Mouse (Mus musculus) cerebellum, postnatal 14 days (tissue): ENCODE results near the gene Cdc5l.
"Not testable (repeated sequence)": the region's sequence is repeated elsewhere in the genome, so short reads cannot be mapped to it uniquely, and the experiment has no call there.

ENCODE experiments used
- DNase-seq, 2 experiments: peaks; one replicate each; pipeline ENCODE4 v3.0.0; 2021; ENCODE audit warnings: mixed read lengths in 2 of 2

Cdc5l gene

DNA sequence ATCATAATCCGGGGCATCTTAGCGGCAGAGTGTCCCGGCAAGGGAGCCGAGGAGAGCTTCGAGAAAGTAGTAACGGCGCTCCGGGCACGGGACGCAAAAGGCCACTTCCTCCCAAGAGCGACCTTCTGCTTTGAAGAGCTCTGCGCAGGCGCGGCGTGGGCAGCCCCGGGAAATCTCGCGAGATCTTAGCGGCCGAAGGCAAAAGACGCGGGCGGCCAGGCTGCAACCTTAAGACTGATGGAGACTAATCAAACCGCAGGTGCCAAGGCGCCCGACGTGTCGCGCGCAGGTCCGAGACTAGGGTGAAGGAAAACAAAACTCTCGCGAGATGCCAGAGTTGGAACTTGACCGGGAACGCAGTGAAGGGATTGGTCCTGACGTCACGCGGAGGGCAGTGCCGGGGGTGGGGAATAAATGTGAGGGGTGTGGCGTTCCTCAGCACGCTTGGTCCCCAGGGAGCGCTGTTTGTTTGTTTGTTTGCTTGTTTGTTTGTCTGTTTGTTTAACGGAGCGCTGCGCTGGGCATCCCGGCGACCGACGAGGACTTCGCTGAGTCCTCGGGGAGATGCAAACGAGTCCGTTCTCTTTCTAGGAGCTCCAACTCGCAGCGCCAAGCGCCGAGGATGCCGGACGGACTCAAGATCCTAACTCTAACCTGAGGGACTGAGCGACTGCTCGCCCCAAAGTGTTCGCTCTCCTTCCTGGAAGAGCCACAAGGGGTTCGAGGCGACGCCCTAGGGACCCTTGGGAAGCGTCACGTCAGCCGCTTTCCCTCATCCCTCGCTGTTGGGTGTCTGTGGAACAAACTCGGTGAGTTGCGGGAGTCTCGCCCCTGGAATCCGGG, at the start of gene Cdc5l:
Cdc5l (minus strand) TSS at position 319 of the 843 bp plus-strand sequence.
- peak; percentile 99 for DNase-seq

DNA sequence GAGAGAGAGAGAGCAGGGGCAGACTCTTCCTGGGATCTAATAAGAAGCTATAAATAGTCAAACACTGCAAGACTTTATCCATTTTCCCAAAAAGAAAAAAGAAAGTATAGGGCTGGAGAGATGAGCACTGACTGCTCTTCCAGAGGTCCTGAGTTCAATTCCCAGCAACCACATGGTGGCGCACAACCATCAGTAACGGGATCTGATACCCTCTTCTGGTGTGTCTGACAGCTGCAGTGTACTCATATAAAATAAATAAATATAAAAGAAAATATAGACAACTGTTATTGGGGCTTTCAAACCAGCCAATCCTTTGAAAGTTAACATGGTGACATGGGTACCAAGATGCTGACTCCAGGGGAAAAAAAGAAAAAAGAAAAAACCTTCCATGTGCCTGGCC, 46.9 kb upstream of the Cdc5l start:
- peak; percentile 53 to 61 for DNase-seq

DNA sequence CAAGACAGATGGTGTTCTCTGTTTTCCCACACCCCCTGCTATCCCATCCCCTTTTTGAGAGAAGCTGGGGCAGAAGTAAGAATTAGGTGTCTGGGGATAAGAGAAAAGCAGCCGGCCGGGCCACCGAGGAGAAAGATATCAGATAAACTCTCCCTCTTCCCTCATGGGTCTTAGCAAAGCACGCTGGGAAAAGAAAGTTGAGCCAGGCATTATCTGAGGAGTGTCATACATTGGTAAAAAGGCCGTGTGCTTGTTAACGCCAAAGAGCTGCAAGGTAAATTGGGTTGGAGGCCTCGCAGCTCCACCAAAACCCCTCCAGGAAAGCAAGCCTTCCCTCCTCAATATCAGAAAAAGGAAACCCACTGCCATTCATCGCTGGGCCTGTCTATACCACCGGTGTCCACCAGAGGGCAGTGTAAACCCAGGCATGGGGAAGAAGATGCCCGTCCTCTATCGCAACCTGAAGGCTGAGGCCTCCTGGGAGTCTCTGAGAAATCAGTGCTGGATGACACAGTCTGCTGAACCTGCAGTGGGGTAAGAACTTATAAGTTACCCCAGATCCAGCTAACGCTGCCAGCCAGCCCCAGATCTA, 44.8 kb upstream of the Cdc5l start:
- DNase-seq = peak; percentile 96 to 97

DNA sequence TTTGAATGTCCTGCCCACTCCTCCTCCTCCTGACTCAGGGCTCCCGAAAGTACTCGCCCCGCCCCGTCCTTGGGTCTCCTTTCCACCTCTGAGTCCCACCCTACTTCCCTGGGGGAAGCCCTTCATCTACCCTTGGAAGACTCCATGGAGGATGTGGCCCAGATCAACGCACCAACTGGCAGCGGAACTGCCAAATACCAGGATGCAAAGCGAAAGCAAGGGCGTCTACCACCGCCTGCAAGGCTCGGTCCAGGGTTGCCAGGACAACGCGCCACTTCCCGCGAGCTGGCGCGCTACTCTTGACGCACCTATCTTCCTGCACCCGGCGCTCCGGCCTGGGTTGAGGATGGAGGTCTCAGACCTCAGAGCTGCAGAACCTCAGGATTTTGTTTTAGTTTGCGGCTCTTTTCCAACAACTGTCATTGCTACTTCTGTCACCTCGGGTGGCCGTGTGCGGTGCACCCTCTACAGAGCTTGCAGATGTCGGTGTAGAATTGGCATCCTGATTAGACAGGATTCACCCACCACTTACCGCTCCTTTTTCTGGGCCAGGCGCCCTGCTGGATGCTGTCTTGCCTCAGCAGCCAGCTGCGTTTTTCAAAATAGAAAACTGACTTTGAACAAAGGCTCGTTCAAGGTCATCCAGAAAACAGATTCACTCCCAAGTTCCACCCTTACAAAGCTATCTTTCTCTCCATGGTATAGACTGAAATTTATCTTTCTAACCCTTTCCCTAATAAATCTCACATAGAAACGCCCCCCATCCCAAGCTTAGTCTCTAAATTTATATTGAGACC, 41.3 kb upstream of the Cdc5l start, which contains the start of gene Spats1:
Spats1 (minus strand) TSS at position 747 of the 797 bp plus-strand sequence.
- DNase-seq = peak; percentile 85 to 86

DNA sequence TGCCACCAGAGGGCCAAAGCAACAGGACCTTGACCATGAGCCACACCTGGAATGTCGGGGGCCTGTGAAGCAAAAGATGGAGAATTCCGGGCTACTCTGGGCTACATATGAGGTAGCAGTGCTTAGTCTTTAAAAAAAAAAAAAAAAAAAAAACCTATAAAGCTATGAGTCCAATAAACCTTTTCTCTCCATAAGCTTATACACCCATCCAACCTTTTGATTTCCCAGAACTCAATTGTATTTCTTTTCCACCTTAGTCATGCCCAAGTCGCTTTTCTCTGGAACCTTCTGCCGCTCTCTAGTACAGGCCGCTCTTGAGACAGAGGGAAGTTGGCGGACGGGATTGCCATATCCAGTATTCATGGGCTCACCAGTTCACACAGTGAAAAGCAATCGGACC, 40.6 kb upstream of the Cdc5l start:
- DNase-seq = peak in 1 of 2 experiments; percentile 24

DNA sequence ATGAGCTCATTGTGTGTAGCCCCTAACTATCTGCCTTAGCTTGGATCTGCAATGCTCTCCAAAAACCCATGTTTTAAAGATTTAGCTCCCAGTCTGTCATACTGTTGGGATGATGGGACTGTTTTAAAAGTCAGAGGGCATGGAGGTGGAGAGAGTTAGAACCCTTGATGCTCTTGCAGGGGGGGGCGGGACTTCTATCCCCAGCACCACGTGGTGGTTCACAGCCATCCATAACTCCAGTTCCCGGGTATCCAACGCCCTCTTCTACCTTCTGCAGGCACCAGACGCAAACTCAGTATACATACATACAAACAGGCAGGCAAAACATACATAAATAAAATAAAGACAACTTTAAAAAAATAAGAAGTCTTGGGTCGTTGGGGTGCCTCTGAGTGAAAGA, 40.1 kb upstream of the Cdc5l start:
- DNase-seq = no peak

DNA sequence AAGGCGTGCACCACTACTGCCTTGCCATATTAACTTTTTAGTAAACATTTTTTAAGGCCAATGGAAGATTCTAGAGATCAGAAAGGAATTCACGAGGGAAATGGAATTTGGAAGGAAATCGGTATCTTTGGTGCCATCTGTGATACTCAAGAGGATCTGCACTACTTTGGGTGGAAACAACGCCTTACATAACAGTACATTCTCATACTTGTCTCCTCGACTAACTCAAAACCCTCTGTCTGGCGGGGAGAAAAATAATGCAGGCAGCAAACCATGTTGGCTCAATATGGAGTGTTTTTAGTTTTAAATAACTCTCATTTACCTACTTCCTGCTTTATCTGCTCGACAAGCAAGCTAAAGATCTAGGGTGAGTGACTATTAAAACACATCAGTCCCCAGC, 37.2 kb upstream of the Cdc5l start:
- no peak for DNase-seq

DNA sequence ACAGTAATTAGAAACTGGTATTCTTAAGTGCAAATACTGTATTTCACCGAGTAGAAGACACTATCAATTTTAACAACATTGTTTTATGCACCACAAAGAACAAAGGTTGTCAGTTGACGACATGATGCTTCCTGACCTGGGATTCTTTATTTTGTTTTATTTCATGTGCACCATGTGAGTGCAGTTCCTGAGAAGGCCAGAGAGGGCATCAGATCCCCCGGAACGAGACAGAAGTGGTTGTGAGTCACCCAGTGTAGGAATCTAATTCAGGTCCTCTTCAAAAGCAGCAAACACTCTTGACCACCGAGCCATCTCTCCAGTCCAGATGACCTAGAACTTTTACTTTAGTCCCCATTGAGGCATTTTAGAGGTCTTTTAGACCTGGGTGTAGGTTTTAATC, 34.8 kb upstream of the Cdc5l start:
- DNase-seq = no peak

DNA sequence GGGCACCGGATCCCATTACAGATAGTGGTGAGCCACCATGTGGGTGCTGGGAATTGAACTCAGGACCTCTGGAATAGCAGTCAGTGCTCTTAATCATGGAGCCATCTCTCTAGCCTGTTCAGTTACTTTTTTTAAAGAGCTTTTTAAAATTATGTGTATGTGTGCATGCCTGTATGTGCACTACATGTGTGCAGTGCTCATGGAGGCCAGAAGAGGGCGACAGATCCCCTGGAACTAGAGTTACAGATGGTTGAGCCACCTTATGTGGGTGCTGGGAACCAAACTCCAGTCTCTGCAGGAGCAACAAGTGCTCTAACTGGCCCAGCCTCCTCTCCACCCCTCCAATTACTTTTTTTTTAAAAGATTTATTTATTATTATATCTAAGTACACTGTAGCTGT, 33.2 kb upstream of the Cdc5l start:
- no peak for DNase-seq

DNA sequence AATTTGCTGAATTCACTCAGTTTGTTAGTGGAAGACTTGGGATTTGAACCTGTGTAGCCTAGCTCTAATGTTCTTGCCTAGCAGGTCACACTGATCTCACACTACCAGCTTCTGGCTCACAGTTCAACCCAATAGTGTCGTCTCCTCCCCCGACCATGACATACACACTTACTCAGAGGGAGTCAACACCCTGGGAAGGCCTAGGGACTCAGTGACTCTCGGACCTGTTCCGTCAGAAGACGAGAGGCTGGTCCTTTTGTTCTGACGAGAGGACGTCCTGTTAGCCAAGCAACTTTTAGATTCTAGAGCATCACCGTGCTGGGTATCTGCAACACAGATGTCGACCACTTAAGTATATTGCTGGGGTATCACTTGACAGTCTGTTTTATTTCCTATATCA, 30.7 kb upstream of the Cdc5l start:
- DNase-seq = no peak

DNA sequence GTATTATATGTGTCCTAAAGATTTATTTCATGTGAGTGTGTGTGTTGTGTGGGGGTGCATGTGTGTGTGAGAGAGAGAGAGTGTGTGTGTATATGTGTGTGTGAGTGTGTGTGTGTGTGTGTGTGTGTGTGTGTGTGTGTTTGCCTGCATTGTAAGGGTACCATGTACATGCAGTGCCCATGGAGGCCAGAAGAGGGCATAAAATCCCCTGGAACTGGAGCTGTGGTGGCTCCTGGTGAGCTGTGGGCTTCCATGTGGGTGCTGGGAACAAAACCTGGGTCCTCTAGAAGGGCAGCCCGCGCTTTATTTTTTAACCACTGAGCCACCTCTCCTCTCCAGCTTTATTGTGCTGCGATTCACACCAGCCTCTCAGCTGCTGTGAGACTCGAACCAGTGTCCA, 29.0 kb upstream of the Cdc5l start:
- DNase-seq = no peak

DNA sequence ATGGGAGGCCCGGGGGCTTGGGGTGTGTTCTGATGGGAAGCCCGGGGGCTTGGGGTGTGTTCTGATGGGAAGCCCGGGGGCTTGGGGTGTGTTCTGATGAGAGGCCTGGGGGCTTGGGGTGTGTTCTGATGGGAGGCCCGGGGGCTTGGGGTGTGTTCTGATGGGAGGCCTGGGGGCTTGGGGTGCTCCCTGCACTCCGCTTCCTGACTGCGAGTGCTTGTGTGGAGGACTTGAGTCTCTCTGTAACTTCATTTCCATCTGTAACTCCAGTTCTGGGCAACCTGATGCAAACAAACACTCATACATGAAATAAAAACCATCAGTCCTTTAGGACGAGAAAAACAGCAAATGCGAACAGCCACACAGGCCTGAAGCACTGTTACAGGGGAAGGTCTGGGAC, 25.5 kb upstream of the Cdc5l start:
- no peak for DNase-seq

DNA sequence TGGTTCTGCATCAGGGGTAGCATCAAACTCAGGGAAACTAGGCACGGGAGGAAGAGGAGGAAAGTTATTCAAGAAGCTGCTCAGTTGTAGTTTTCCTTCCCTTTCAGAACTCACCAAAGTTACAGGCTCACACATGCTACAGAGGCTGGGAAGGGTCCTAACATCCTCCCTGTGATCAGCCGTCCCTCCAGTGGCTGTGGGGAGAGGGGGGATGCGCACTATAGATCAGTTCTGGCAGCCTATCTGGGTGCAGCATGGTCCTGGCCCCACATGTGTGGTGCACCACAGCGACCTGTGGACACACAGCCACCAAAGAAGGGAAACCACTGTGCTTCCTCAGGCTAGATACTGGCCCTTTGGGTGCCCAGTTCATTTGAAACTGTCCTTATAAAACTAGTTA, 25.0 kb upstream of the Cdc5l start:
- DNase-seq = no peak

DNA sequence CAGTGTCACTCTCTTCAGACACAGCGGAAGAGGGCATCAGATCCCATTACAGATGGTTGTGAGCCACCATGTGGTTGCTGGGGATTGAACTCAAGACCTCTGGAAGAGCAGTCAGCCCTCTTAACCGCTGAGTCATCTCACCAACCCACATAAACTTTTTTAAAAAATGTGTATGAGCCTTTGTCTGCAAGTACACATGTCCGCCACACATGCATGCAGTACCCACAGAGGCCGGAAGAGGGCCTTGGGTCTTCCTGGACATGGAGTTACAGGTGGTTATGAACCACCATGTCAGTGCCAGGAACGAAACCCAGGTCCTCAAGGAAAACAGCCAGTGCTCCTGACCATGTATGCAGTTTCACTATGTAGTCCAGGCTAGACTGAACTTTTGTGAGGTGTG, 23.9 kb upstream of the Cdc5l start:
- peak in 1 of 2 experiments; percentile 35 for DNase-seq

DNA sequence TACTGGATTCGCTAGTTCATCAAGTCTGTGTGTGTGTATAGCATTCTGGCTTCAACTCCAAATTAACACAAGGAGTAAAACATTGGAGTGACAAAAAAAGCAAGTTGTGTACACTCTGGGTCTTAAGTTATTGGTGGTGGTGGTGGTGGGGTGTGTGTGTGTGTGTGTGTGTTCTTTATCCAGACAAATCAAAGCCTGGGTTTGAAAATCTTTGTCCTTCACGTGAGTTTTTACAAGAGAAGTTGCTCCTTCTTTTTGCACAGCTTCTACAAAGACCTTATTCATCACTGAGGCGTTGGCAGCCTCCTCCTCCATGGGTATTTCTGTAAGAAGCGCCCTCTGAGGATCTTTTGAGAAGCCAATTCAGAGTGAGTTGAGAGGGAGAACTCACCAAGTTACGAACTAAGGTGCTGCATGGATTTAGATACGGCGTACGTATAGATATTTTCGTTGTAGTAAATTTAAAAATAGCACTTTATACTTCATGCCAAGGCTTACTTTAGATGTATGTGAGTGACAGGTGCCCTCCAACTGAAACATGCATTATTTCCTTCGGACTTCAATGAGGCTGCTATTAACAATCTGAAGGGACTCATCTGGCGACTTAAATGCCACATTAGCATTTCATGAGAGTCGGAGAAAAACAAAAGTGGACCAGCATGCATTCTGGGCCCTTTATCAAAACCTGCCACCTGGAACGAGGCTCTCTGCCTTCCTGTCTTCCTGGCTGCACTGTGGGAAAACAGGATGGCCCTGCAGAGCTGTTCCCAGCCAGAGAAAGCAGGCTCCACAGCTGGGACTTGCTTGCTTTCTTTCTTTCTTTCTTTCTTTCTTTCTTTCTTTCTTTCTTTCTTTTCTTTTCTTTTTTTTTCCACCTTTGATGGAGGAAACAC, 23.0 kb upstream of the Cdc5l start:
- no peak for DNase-seq

DNA sequence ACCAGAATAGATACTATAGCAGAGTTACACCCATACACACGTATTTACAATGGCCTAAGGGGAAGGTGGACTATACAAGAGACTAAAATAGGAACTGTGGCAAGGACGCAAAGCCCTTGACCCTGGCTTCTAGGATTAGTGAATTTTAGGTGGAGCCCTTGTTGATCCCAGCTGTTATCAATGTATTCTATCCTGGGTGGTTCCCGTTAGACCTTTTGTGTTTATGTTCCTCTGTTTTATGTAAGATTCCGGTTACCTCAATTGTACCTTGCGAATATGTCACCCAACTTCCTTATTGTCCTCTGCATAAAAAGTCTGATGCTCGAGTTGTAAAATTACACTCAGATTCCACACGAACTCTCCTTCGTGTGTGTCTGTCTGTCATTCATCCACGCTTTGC, 22.2 kb upstream of the Cdc5l start:
- DNase-seq = not testable (repeated sequence)

DNA sequence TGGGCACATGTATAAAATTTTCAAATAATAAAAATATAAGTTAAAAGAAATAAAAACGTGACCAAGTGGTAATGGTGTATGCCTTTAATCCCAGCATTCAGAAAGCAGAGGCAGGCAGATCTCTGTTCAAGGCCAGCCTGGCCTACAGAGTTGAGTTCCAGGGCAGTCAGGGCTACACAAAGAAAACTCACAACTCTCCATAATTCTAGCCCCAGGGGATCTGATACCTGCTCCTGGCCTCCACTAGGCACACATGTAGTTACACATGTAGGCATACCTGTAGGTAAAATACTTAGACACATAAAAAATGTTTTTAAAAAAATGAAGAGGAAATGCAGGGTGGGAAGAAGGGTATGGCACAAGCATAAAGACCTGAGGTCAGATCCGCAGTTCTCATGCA, 21.3 kb upstream of the Cdc5l start:
- no peak for DNase-seq

DNA sequence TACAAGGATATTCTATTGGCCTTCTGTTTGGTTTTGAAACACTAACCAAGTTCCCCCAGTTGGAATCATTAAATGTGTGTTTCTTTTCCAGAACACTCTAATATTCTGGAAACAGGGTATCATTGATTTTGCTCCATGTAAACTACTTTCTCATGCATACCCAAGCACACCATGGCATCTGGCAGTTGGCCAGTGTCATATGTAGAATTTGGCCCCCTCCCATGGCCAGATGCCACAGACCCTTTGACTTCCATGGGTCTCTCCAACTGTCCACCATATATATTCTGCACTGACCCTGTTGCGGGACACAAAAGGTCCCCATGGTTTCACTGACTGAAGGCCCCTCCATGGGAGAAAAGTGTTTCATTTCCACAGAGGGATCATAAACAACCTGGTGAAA, 18.7 kb upstream of the Cdc5l start:
- DNase-seq = peak in 1 of 2 experiments; percentile 33

DNA sequence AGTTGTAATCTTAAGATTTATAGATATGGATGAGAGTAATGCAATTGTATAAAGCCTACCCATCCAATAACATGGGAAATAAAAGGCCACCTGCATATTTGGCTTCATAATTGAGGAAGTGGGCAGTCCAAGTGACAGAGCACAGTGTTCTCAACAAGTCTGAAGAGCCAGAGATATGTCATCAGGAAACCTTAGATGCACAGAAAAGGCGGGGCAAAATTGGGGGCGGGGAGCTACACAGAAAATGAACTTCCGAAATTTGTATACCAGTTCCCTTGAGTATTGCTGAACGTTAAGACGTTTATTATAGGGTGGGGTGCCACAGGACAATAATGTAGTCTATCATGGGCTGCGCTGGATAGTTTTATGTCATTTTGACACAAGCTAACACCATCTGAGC, 16.6 kb upstream of the Cdc5l start:
- no peak for DNase-seq

DNA sequence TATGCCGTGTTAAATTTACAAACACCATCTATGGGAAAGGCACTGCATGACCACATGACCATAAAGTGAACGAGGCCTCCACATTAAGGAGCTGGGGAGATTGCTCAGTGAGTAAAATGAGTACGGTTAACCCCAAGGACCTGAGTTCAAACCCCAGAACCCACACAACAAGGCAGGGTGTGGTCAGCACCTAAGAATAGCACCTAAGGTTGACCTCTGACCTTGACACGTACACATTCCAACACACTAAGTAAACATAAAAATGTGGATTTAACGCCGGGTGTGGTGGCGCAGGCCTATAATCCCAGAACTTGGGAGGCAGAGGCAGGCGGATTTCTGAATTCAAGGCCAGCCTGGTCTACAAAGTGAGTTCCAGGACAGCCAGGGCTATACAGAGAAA, 16.0 kb upstream of the Cdc5l start:
- DNase-seq = no peak

DNA sequence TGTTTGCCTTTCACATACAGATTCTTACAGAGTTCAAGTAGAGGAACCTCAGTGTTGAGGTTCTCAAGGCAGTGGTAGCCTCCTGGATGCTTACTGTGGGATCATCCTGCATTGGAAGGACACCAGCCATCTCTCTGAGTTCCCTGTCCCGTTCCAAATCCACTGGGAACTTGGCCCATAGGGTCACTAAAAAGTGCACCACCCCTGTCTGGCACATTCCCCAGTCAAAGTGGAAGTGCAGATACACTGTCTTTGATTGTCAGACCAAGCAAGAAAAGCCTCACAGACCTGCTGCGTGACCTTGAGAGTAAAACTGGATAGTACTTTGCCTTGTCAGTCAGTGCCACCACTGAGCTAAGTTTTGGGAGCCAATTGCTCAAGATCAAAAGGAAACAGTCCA, 13.5 kb upstream of the Cdc5l start:
- no peak for DNase-seq

DNA sequence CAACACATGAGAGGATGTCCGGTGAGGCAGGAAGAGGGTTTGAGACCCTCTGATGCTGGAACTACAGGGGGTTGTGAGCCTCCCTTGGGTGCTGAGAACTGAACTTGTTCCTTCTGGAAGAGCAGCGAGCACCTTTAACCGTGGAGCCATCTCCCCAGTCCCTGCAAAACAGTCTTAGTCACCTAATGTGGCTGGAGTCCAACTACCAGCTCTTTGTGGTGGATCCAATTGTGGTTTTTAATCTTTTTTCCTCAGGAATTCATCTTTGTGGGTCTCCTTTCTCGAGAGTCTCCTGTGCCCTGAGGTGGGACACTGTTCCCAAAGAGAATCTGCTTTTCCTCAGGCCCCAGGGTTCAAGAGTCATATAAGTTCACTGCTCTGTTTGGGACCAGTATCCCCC, 12.4 kb upstream of the Cdc5l start:
- DNase-seq = no peak

DNA sequence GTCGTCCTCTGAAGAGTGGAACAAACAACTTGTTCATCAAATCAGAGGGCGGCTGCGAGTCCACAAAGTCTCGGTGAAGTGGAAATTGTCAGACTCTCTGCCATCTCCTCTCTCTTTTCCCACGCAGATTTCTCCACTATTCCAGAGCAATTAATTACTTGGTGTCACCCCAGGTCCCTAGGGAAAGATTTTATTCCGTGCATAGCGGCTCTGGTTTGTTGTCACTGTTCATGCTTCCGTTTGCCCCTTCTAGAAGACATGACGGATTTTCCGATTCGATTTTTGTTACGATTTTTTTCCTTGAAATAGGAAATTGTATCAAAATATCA, 689 bp upstream of the Cdc5l start:
- no peak for DNase-seq
